Mouse (Mus musculus) lung, postnatal 0 days (tissue): ENCODE measurements at regions not wholly inside any gene's neighbourhood (a gene's known extent, or its start where the extent isn't known, plus 50 kb on each side); places are given as distances from the start of the nearest gene placed in this dataset.
A peak's percentile ranks its signal among the peaks of the same experiment; 100 is the strongest.

Source experiments
- ATAC-seq: fragments of 200-750 bp; cut with Nextera tagmentation; 2 replicates; pipeline ENCODE4 v1.8.0; 2017; ENCODE audit warnings: moderate library complexity
- DNase-seq: peaks from one replicate; pipeline ENCODE4 v3.0.0-alpha.2; 2016; ENCODE audit warnings: low spot score
- H3K27ac ChIP-seq: fragments of 300-500 bp; sonication (generic); 2 replicates; pipeline ENCODE4 v1.5.1; 2014; ENCODE audit warnings: antibody characterized with exemption, mild to moderate bottlenecking, low read length, mixed read lengths
- H3K27me3 ChIP-seq: fragments of 300-500 bp; sonication (generic); replicated peaks from 2 replicates; pipeline ENCODE4 v1.6.1; 2014; ENCODE audit warnings: low read length, mixed read lengths; ENCODE audit not compliant: insufficient read depth
- H3K36me3 ChIP-seq: fragments of 300-500 bp; sonication (generic); 2 replicates; pipeline ENCODE4 v1.6.1; 2014; ENCODE audit warnings: low read length, mixed read lengths; ENCODE audit not compliant: insufficient read depth
- H3K4me1 ChIP-seq: fragments of 300-500 bp; sonication (generic); 2 replicates; pipeline ENCODE4 v1.6.1; 2014; ENCODE audit warnings: antibody characterized with exemption, low read depth, low read length, mixed read lengths; ENCODE audit not compliant: insufficient read depth
- H3K4me2 ChIP-seq: fragments of 300-500 bp; sonication (generic); replicated peaks from 2 replicates; pipeline ENCODE4 v1.6.1; 2014; ENCODE audit warnings: low read depth, mild to moderate bottlenecking, low read length, moderate library complexity, mixed read lengths
- H3K4me3 ChIP-seq: fragments of 300-500 bp; sonication (generic); 2 replicates; pipeline ENCODE4 v1.5.1; 2014; ENCODE audit warnings: low read depth, low read length
- H3K9ac ChIP-seq: fragments of 300-500 bp; sonication (generic); replicated peaks from 2 replicates; pipeline ENCODE4 v1.6.1; 2014; ENCODE audit warnings: low read depth, mild to moderate bottlenecking
- H3K9me3 ChIP-seq: fragments of 300-500 bp; sonication (generic); 2 replicates; pipeline ENCODE4 v1.6.1; 2016; ENCODE audit warnings: low read length, mixed read lengths
- CTCF ChIP-seq: IDR thresholded peaks from 2 replicates; pipeline ENCODE4 v1.5.1; 2016; ENCODE audit warnings: antibody characterized with exemption, mild to moderate bottlenecking
- EP300 ChIP-seq: IDR thresholded peaks from 2 replicates; pipeline ENCODE4 v1.6.1; 2016; ENCODE audit warnings: antibody characterized with exemption, mild to moderate bottlenecking, control low read depth
- WGBS: fragments of 180-500 bp; shearing (Covaris S2); extraction: QIAGEN DNeasy Blood & Tissue Kit; methylation state at CpG from one replicate; pipeline ENCODE4 v1.1.7; 2014; 5-methylcytosine and 5-hydroxymethylcytosine counted together

GRCm38 (mm10) chrX:85971973-85972372 lies 72.0 kb upstream of the Samt3 start:
- no peak overlapping the region for H3K4me3 ChIP-seq
- no peaks in the 10 kb centered on the region for H3K9me3 ChIP-seq
- H3K9ac ChIP-seq: no peak overlapping the region
- no peak overlapping the region for H3K4me2 ChIP-seq
- ATAC-seq: no peak
- H3K4me1 ChIP-seq: no peaks in the 10 kb centered on the region
- 65% methylated on average over 5 of the region's 5 CpGs for WGBS
- H3K36me3 ChIP-seq: no peaks in the 10 kb centered on the region
- DNase-seq: no peak
- no peak overlapping the region for H3K27ac ChIP-seq
- TF ChIP-seq CTCF (peak; percentile 18; the same call in 1 of the 2 replicates), EP300 (no peak)
- H3K27me3 ChIP-seq: no peaks in the 10 kb centered on the region

GRCm38 (mm10) chrX:85981051-85981450 lies 62.9 kb upstream of the Samt3 start:
- DNase-seq (no peak), ATAC-seq (no peak)
- 76% methylated on average over 5 of the region's 5 CpGs for WGBS
- H3K4me2 ChIP-seq: no peak overlapping the region
- TF ChIP-seq CTCF: no peak
- TF ChIP-seq EP300: no peak
- no peaks in the 10 kb centered on the region for H3K9me3 ChIP-seq
- no peaks in the 10 kb centered on the region for H3K36me3 ChIP-seq
- H3K9ac ChIP-seq: no peak overlapping the region
- H3K4me3 ChIP-seq: no peak overlapping the region
- no peaks in the 10 kb centered on the region for H3K27me3 ChIP-seq
- no peak overlapping the region for H3K27ac ChIP-seq
- H3K4me1 ChIP-seq: no peaks in the 10 kb centered on the region
